In genomic region chr6:88499481-88500404, GRCm38 (mm10) we compare ENCODE assay signal across 8 mouse cellular contexts. TPM values are rescaled to one million over a fixed set of nuclear protein-coding genes. Genes with fewer than 3 reads are reported as not detected.
DNase-seq lines count a peak whose midpoint lies in the region; ATAC-seq and TF ChIP-seq lines count a peak whose summit lies in the region.

No protein-coding gene starts in this region.

- peaks cover 5% of the 10 kb centered on the region; the same call in 1 of the 2 replicates for H3K4me1 ChIP-seq in forebrain, embryonic 12.5 days
- H3K4me1 ChIP-seq in hindbrain, embryonic 13.5 days (replicated peaks): peaks cover 11% of the 10 kb centered on the region
- H3K4me1 ChIP-seq in limb, embryonic 10.5 days: peaks cover 10% of the 10 kb centered on the region
- H3K4me1 ChIP-seq in midbrain, embryonic 10.5 days: peaks cover 11% of the 10 kb centered on the region
- H3K4me1 ChIP-seq in spleen, adult 2 months (ENCODE audit: control insufficient read depth, insufficient read depth, insufficient read length): peaks cover 5% of the 10 kb centered on the region; the same call in 1 of the 2 replicates

- H3K36me3 ChIP-seq in forebrain, embryonic 12.5 days (replicated peaks): peaks cover 50% of the 10 kb centered on the region
- H3K36me3 ChIP-seq in hindbrain, embryonic 13.5 days: peaks cover 53% of the 10 kb centered on the region
- H3K36me3 ChIP-seq in limb, embryonic 10.5 days: peaks cover 64% of the 10 kb centered on the region
- H3K36me3 ChIP-seq in midbrain, embryonic 10.5 days: peaks cover 62% of the 10 kb centered on the region
- peaks cover 29% of the 10 kb centered on the region for H3K36me3 ChIP-seq in spleen, adult 2 months (ENCODE audit: control insufficient read depth, insufficient read depth, low read length)

- TF ChIP-seq POLR2A in spleen, adult 2 months (IDR thresholded peaks at IDR 0.05; ENCODE audit: low read depth, low read length): no peak

- H3K27me3 ChIP-seq in forebrain, embryonic 12.5 days: peaks cover 7% of the 10 kb centered on the region; the same call in 1 of the 2 replicates
- H3K27me3 ChIP-seq in hindbrain, embryonic 13.5 days: 0 out of 2 replicates have a peak, but pooled peaks cover 3% of the 10 kb centered on the region
- no peaks in the 10 kb centered on the region for H3K27me3 ChIP-seq in limb, embryonic 10.5 days (ENCODE audit: low read depth, poor library complexity, severe bottlenecking)
- peaks cover 15% of the 10 kb centered on the region for H3K27me3 ChIP-seq in midbrain, embryonic 10.5 days (ENCODE audit: low read depth, poor library complexity, severe bottlenecking)
- H3K27me3 ChIP-seq in spleen, adult 2 months (ENCODE audit: control insufficient read depth, insufficient read depth, low read length): peaks cover 2% of the 10 kb centered on the region; the same call in 1 of the 2 replicates

- peak overlapping the region; percentile 77 for H3K9ac ChIP-seq in forebrain, embryonic 12.5 days
- H3K9ac ChIP-seq in hindbrain, embryonic 13.5 days: peak overlapping the region; percentile 84

- peak; percentile 42 for DNase-seq in gastrocnemius, adult 18-20 months (ENCODE audit: low spot score)
- DNase-seq in gastrocnemius, postnatal 25 days: no peak
- peak; percentile 79 for DNase-seq in cerebellum, adult 11-12 months
- peak; percentile 92 for DNase-seq in limb, embryonic 10.5 days (ENCODE audit: low spot score)
- DNase-seq in midbrain, embryonic 10.5 days (ENCODE audit: low spot score): peak; percentile 79
- DNase-seq in spleen, adult 2 months (ENCODE audit: low read depth in 1 of 2, low spot score in 2 of 2): peak in 1 of 2 experiments; percentile 27

- peak; percentile 69 for TF ChIP-seq CTCF in spleen, adult 2 months (IDR thresholded peaks at IDR 0.05; ENCODE audit: extremely low read depth, insufficient read depth, insufficient read length, insufficient replicate concordance)

- no peaks in the 10 kb centered on the region for H3K9me3 ChIP-seq in forebrain, embryonic 12.5 days
- no peaks in the 10 kb centered on the region for H3K9me3 ChIP-seq in hindbrain, embryonic 13.5 days
- H3K9me3 ChIP-seq in limb, embryonic 10.5 days (replicated peaks): no peaks in the 10 kb centered on the region
- H3K9me3 ChIP-seq in midbrain, embryonic 10.5 days (replicated peaks): no peaks in the 10 kb centered on the region

- no peak overlapping the region for H3K27ac ChIP-seq in forebrain, embryonic 12.5 days
- peak overlapping the region; percentile 85 for H3K27ac ChIP-seq in hindbrain, embryonic 13.5 days
- peak overlapping the region; percentile 78 for H3K27ac ChIP-seq in limb, embryonic 10.5 days
- peak overlapping the region; percentile 63 for H3K27ac ChIP-seq in midbrain, embryonic 10.5 days (replicated peaks)
- H3K27ac ChIP-seq in spleen, adult 2 months (ENCODE audit: insufficient read depth, low read length): no peak overlapping the region

- WGBS in forebrain, embryonic 12.5 days: 2% methylated on average over 75 of the region's 76 CpGs
- 3% methylated on average over 71 of the region's 76 CpGs for WGBS in hindbrain, embryonic 13.5 days
- 2% methylated on average over 76 of the region's 76 CpGs for WGBS in limb, embryonic 10.5 days
- WGBS in midbrain, embryonic 10.5 days: 2% methylated on average over 76 of the region's 76 CpGs
- WGBS in spleen, adult 2 months: 7% methylated on average over 76 of the region's 76 CpGs

- ATAC-seq in forebrain, embryonic 12.5 days (ENCODE audit: low FRiP score): peak; percentile 89
- ATAC-seq in hindbrain, embryonic 13.5 days (ENCODE audit: low FRiP score): peak; percentile 90

- peak overlapping the region; percentile 60 for H3K4me3 ChIP-seq in forebrain, embryonic 12.5 days (replicated peaks)
- peak overlapping the region; percentile 57 for H3K4me3 ChIP-seq in hindbrain, embryonic 13.5 days
- H3K4me3 ChIP-seq in limb, embryonic 10.5 days: peak overlapping the region; percentile 66
- peak overlapping the region; percentile 66 for H3K4me3 ChIP-seq in midbrain, embryonic 10.5 days
- peak overlapping the region; percentile 41; the same call in 1 of the 2 replicates for H3K4me3 ChIP-seq in spleen, adult 2 months (ENCODE audit: extremely low read depth, insufficient read depth, insufficient read length)

- peak overlapping the region; percentile 94 for H3K4me2 ChIP-seq in forebrain, embryonic 12.5 days
- peak overlapping the region; percentile 92 for H3K4me2 ChIP-seq in hindbrain, embryonic 13.5 days

RNA-seq across cellular contexts. Expression of gene Sec61a1, which starts 19.0 kb away (rescaled TPM):
- 10 to 100 TPM; 13.9 to 16.2 TPM for total RNA-seq in gastrocnemius, adult 18-20 months (2021)
- total RNA-seq in gastrocnemius, postnatal 25 days (2021): 10 to 100 TPM; 22.1 to 22.9 TPM
- 185 and 192 TPM in 2 replicates for polyA plus RNA-seq in forebrain, embryonic 12.5 days (2016; fragmentation: Nextera tagmentation; extraction: Ambion mirVana)
- polyA plus RNA-seq in hindbrain, embryonic 13.5 days (2015; fragmentation: Nextera tagmentation; extraction: Ambion mirVana): 162 TPM in 2 replicates
- 231 and 238 TPM in 2 replicates for polyA plus RNA-seq in limb, embryonic 10.5 days (2016; fragmentation: Nextera tagmentation; extraction: Ambion mirVana)
- polyA plus RNA-seq in midbrain, embryonic 10.5 days (2016; fragmentation: Nextera tagmentation; extraction: Ambion mirVana): 208 and 215 TPM in 2 replicates
- 147 and 172 TPM in 2 replicates for polyA plus RNA-seq in spleen, adult 2 months (2012; rRNA removed)

RNA-seq across cellular contexts. Expression of gene Ruvbl1, which starts 34.5 kb away (rescaled TPM):
- 10 to 100 TPM; 21.9 to 23.9 TPM for total RNA-seq in gastrocnemius, adult 18-20 months (2021)
- 10 to 100 TPM; 16.9 to 17.8 TPM for total RNA-seq in gastrocnemius, postnatal 25 days (2021)
- 138 TPM in 2 replicates for polyA plus RNA-seq in forebrain, embryonic 12.5 days (2016; fragmentation: Nextera tagmentation; extraction: Ambion mirVana)
- 93.7 and 95.4 TPM in 2 replicates for polyA plus RNA-seq in hindbrain, embryonic 13.5 days (2015; fragmentation: Nextera tagmentation; extraction: Ambion mirVana)
- polyA plus RNA-seq in limb, embryonic 10.5 days (2016; fragmentation: Nextera tagmentation; extraction: Ambion mirVana): 235 and 258 TPM in 2 replicates
- polyA plus RNA-seq in midbrain, embryonic 10.5 days (2016; fragmentation: Nextera tagmentation; extraction: Ambion mirVana): 180 and 192 TPM in 2 replicates
- 19.3 and 25.1 TPM in 2 replicates for polyA plus RNA-seq in spleen, adult 2 months (2012; rRNA removed)

RNA-seq across cellular contexts. Expression of gene Eefsec, which starts 53.4 kb away (rescaled TPM):
- 1 to 10 TPM; 7.1 to 7.6 TPM for total RNA-seq in gastrocnemius, adult 18-20 months (2021)
- 1 to 10 TPM; 7.4 to 7.5 TPM for total RNA-seq in gastrocnemius, postnatal 25 days (2021)
- 33.7 and 34.7 TPM in 2 replicates for polyA plus RNA-seq in forebrain, embryonic 12.5 days (2016; fragmentation: Nextera tagmentation; extraction: Ambion mirVana)
- 25.2 and 27.4 TPM in 2 replicates for polyA plus RNA-seq in hindbrain, embryonic 13.5 days (2015; fragmentation: Nextera tagmentation; extraction: Ambion mirVana)
- 41.4 and 44.2 TPM in 2 replicates for polyA plus RNA-seq in limb, embryonic 10.5 days (2016; fragmentation: Nextera tagmentation; extraction: Ambion mirVana)
- polyA plus RNA-seq in midbrain, embryonic 10.5 days (2016; fragmentation: Nextera tagmentation; extraction: Ambion mirVana): 41.8 and 44.3 TPM in 2 replicates
- 18.1 and 23.6 TPM in 2 replicates for polyA plus RNA-seq in spleen, adult 2 months (2012; rRNA removed)

Comparison
In these comparisons a context has a peak if more than half of its experiments do, and no peak if none do; other contexts are left out.
1. H3K27ac ChIP-seq: peak in hindbrain, embryonic 13.5 days (single experiment), limb, embryonic 10.5 days (single experiment) and midbrain, embryonic 10.5 days (single experiment); none in forebrain, embryonic 12.5 days (single experiment) and spleen, adult 2 months (single experiment).
2. Peak in every context shown above with its lines, with median percentiles within 50 percentile points of each other: H3K4me3 ChIP-seq.